Mouse (Mus musculus) telencephalon, adult 2 months (tissue): ENCODE results near the gene Nosip.
"Not testable (repeated sequence)": the region's sequence is repeated elsewhere in the genome, so short reads cannot be mapped to it uniquely, and the experiment has no call there.

Experiments
- DNase-seq: peaks from one replicate; pipeline ENCODE4 v3.0.0-alpha.2; 2011; ENCODE audit warnings: low read depth, low spot score

The Nosip gene

DNA sequence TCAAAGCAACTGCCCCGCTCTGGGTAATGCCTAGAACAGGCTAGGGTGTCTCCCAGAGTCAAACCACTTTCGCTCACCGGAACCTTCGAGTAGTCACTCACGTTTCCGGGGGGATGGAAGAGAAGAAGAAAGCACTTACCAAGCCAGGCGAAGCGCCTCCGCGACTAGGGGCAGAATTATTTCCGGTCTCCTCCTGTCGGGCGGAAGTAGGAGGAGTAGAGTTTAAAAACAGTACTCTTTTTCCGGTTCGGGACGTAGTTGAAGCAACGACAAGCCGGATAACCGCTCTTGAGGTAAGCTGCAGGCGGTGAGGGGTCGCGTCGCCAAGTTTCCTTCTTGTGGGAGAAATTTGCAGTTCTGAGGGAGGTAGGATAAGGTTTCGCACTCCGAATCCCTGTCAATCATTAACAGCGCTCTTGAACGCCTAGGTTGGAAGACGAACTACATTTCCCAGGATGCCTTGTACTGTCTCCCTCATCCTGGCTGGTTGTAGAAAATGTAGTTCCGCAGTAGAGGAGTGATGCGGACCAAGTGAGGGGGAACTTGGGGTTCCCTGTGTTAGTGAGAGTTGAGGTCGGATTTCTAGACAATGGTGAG lies at the start of gene Nosip, which contains the start of gene Prrg2:
Nosip (plus strand) TSS at position 191 of the 597 bp plus-strand sequence.
Prrg2 (minus strand) TSS at position 439 of the 597 bp plus-strand sequence.
- DNase-seq, result peak; percentile 99

DNA sequence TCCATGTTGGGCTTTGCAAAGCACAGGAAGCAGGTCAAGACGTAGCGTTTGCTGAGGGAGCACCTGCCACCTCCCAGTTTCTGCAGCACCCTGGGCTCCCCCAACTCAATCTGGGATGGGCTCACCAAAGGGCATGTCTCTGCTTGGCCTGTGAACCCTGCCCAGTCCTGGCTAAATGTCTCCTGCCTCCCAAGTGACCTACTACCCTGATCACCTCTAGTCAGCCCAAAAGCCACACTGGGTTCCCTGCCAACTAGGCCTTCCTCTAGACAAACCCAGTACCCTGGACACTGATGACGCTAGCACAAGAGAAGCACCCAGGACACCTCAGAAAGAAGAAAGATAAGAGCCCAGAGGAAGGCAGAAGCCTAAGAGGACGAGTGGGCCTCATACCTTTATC lies 49.4 kb upstream of the Nosip start:
- no peak for DNase-seq

DNA sequence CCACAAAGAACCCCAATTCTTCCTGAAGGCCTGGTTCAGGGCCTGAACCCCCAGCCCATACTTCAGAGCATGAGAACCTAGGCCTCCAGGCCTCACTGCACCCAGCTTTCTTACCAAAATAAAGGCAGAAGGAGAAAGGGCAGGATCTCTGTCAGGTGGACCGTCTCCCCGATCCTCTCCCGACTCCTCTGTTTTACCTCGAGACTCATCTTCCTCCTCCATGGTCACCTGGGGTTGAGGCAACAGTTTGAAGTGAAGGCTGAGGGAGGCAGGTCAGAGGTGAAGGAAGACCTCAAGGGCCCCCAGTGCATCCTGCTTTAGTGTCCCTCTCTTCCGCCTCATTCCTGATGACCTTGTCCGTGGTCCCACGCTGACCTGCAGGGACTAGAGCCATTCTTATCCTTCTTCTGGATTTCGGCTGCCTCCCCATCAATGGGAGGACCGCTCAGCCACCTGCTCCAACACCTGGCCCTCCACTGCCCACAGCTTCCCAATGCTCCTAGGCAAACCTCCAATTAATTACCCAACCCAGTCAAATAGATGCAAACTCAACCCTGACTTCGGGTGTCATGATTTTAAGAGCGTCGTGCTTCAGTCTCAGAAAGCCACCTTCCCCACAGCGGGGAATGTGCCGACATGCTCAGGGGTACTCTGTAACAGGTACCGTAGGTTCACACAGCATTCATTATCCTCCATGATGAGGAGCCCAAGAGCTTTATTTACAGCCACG lies 48.7 kb upstream of the Nosip start:
- DNase-seq, result no peak

DNA sequence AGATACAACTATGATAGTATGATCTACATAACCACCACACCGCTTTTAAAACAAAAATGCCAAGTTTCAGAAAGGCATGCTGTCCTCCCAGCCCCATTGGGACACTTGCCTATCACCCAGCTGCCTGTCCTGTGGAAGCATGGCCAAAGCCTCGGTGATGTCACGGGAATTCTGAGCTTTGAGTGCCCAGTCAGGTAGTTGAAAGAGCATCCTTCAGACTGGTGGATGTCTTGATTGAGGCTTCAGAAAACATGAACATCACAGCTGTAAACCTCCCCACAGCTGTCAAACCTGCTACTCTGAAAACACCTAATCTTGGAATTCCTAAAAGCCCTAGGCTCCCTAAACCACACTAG lies 48.2 kb upstream of the Nosip start:
- no peak for DNase-seq

DNA sequence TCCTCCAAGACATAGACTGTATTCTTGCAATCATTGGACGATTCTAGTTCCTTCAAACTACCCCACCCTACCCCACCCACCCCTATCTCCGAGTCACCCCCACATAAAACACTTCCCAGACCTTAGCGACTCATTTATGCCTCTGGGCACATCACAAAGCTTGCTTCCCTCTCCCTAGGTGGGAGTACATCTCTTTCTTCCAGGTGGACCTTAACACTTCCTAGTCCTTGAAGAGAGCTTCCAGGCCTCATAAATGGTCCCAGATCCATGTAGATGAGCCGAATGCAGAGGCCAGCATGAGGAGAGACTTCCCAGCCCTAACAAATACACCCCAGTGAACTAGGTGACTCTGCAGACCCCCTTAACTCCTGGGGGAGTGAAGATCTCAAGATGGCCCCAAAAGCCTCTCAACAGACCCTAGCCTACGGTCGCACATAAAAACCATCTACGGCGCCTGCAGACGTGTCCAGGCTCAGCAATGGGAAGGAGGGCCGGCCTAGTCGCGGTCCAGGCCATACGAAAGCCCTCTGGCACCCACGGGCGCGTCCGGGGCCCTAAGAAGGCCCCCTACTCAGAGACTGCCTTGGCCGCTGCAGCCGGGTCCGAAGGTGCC lies 46.8 kb upstream of the Nosip start:
- no peak for DNase-seq

DNA sequence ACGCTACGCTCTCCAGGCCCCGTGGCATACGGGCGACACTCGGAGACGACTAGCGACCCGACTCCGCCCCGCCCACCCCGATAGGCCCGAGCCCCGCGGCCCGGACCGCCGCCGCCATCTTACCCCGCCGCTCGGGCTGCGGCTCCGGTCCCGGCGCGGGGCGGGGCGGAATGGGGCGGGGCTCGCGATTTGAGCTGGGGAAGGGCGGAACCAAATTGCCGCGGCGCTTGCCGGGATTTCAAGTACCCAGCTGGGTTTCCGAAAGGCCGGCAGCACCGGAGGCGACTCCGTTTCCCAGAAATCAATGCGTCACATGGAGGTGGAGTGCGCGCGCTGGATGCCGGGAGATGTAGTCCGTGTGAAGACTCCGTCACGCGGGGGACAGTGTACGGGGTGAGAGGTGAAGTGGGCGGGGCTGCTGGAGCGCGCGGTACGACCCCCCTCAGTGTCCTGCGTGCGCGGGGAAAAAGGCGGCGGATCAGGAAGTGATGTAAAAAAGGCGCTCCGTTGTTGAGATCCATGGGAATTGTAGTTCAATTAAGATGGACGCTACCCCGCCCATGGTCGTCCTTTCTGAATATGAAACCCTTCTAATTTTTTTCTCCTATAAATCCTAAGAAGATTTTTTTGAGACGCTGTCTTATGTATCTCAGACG lies 46.1 kb upstream of the Nosip start, which contains the start of gene Scaf1:
Scaf1 (minus strand) TSS at position 407 of the 656 bp plus-strand sequence.
- peak; percentile 99 for DNase-seq

DNA sequence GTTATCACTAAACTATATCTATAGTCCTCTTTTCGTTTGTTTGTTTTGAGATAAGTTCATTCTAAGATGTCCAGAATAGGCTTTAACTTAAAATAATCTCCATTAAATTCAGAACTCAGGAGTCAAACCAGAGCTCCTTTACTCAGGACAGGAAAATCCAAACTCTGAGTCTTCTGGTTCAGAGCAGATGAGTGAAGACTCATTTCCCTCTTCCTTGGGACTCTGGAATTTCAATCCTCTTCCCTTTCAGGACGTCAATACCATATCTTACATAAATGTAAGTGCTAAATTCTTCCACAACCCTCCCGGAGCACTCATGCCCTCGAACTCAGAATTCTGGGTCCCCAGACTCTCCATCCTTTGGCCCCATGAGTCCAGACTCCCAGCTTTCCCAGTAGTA lies 45.5 kb upstream of the Nosip start:
- DNase-seq, result no peak

DNA sequence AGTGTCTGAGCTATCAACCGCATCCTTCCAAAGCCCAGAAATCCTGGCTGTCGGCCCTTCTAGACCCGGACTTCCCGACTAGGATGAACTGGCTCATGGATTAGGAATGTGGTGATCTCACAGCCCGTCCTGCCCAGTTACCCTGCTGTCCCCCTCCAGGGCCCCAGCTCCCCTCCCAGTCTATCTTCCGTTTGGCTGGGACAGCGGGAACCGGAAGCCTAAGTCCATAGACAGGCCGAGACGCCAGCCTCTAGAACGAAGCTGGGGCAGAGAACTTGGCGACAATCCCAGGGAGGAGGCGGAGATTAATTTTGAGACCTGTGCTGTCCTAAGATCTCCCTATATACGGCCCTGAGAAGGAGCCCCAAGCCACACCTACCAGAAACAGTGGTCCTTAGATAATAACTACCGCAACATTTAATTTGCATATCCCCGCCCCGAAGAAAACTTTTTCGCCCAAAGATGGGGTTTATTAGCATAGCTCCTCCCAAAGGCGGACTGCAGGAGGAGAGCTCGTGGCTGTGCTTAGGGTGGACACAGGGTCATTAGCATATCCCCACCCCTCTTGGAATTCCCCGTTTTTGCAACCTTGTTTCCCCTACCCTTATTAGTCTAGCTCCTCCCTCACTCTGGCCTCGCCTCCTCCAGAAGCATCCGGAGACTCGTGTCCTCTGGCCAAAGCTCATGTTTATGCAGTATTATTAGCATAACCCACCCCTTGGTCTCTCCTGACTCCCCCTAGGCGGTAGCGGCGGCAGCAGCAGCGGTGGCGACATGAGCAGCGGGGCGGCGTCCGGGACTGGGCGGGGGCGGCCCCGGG lies 44.8 kb upstream of the Nosip start, which contains the start of gene Rras:
Rras (plus strand) TSS at position 720 of the 820 bp plus-strand sequence.
- peak; percentile 96 for DNase-seq

DNA sequence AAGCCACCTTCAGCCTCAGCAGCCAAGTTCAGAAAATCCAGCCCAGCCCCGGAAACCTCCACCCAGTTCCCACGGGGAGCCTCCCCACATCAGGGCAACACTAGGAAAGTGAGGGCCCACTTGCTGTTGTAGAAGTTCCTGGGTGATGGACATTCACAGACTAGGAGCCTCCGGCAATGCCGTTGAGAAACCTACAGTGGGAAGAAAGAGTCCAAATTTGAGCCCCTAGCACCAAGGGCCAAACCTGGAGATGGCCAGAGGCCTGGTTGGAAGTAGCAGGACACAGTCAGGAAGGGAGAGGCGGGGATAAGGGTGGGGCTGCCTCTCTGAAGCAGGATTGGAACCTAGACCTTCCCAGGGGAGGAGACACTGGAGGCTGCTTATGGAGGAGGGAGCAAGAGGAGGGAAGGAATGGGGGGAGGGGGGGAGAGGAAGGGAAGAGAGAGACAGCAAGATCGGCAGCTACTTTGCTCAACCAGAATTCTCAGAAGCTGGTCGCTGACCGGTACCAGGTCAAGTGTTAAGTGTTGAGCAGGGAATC lies 43.1 kb upstream of the Nosip start:
- peak; percentile 31 for DNase-seq

DNA sequence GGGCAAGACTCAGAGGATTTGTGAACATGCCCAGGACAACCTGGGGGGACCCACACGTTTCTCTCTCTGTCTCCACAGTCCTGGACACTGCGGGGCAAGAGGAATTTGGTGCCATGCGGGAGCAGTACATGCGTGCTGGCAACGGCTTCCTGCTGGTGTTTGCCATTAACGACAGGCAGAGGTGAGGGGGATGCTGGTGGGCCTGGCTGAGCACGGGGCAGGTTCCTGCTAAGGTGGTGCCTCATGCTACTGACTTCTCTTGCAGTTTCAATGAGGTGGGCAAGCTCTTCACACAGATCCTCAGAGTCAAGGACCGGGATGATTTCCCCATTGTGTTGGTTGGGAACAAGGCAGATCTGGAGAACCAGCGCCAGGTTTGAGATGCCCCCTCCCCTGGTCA lies 42.0 kb upstream of the Nosip start:
- DNase-seq, result no peak

DNA sequence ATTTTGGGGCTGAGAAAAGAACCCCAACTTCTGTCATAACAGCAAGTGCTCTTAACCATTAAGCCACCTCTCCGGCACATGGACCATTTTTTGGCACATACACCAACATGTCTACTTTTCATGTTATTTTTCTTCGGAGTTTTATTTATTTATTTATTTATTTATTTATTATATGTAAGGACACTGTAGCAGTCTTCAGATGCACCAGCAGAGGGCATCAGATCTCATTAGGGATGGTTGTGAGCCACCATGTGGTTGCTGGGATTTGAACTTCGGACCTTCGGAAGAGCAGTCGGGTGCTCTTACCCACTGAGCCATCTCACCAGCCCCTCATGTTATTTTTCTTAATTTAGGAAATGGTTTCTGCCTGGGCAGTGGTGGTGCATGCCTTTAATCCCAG lies 38.5 kb upstream of the Nosip start:
- DNase-seq, result not testable (repeated sequence)

DNA sequence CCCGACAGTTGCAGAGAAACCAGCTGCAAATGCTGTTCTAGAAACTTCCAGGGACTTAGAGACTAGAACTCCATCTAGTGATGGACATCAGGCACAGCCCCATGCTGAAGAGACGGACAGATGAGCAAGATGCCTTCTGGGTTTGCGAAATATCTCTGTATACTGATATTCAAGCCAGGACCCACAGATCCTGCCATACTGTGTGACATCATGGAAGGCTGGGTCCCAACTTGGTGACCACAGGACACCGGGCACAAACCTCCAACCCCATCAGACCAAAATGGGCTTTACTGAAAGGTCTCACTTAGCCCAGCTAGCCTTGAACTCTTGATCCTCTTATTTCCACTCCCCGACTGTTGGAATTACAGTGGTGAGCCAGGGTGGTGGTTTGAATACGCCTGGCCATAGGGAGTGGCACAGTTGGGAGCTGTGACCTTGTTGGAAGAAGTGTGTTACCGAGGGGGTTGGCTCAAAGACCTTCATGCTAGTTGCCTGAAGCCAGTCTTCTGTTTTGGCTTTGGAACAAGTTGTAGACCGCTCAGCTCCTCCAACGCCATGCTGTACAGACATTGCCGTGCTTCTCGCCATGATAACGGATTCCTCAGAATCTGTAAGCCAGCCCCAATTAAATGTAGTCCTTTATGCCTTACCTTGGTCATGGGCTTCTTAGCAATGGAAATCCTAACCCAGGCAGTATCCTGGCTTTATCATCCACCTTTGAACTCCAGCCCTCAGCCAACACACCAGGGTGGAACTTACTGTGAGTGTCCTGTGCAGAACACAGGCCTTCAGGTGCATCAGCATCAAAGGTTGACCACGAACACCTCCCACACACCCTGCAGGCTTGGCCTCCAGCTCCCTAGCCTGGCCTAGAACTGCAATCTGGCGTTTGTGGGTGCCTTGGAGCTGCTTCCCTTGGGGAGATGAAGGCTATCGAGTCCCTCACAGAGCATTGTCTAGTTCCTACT lies 37.7 kb upstream of the Nosip start:
- no peak for DNase-seq

DNA sequence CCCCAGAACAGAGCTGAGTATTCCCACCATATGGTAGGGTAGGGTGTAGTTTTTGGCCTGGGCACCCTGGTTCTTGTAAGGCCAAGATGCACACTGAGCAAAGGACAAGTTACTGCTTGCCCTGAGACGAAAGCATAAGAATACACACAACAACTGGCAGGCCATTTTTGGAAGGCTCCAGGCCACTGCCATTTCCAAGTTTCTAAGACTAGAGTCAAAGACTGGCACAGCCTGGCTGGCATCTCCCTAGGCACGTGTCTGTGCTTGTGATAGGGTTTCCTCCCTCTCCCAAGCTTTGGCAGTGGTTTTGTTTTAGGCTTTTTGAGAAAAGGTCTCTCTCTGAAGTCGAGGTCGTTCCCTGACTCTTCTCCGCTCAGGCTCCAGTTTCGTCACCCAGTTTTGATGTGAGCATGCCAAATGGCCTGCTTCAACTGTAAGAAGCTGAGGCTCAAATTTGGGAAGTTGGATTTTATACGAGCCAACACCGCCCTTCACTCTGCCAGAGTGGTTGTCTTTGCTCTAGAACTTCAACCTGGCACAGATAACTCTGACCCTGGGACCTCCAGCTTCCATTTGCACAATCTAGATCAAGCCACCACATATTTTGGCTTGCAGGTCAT lies 36.5 kb upstream of the Nosip start:
- no peak for DNase-seq

DNA sequence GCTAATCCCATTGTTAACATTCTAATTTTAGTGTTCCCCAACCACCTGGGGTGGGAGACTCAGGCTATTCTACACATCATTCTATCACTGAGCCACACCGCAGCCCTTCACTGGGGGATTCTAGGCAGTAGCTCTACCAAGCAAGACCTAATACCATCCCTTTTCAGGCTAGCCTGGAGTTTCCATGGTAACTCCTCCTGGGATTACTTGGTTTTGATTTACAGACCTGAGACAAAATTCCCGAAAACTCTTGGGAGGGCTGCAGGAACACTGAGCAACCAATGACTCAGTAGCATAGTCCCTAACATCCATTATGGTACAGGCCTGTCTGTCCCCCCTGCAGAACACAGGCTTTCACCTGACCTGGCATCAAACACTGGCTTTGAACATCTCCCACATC lies 36.0 kb upstream of the Nosip start:
- no peak for DNase-seq

DNA sequence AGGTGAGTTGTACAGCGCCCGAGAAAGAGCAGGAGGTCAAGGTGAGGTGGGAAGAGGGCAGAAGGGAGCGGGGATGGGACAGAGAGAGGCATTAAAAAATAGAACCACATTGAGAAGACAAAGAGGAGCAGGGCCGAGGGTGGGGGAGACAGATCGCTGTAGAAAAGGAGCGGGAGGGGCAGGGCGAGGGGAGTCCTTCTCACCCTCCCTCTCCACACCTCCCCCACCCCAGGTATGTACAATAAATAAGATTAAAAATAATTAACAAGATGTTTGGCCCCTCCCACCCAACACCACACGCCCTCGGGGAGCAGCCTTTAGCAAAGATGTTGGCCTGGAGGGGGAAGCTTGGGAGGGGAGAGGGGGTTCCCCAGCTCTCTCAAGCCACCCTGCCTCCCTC lies 34.5 kb upstream of the Nosip start:
- no peak for DNase-seq

DNA sequence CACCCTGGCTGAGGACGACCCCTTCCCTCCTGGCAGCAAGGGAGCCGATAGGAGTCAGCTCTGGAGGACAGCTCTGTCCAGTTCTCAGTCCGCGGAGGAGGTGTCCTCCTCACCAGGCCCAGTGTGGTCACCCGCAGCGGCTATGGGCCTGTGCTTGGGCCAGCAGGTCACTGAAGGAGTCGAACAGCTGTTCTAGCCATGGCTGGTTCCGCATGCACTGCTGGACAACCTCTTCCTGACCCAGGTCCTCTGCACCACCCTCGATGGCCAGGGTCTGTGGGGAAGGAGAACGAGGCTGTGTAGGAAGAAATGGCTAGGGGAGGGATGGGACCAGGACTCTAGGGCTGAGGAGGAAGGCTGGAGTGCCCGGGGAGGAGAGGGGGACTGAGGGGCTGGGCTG lies 33.9 kb upstream of the Nosip start:
- DNase-seq, result no peak

DNA sequence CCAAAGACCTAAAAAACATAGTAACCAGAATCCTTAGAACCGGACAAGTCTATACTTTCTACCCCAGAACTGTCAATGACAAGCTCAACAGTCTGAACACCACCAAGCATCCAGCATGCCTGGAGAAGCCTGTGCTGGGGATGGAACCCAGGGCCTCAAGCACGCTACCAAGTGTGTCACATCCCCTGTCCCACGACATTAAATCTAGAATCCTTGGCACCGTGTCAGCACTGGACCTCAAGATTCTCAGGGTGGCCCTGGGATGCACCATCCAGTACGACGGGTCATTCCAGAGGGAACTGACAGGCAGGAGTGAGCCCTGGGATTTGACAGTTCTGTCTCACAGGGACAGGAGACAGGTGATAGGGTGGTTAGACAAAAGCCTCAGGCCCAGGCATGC lies 32.2 kb upstream of the Nosip start:
- no peak for DNase-seq

DNA sequence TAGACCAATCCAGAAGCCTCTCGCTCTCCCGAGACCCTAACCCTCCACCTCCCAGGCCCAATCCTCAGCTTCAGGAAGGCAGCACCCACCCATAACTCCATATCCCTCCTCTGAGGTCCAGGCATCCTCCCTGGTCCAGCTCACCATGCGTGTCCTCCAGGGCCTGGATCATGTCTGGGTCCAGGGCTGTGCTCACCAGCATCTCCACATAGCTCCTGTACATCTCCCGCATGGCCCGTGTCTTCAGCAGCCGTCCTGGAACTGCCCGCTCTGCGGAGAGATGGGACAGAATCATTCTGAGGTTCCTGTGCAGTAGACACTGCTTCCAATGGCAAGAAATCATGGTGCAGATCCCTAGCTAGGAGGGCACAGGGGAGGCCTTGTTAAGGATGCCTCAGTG lies 31.4 kb upstream of the Nosip start:
- DNase-seq, result no peak

DNA sequence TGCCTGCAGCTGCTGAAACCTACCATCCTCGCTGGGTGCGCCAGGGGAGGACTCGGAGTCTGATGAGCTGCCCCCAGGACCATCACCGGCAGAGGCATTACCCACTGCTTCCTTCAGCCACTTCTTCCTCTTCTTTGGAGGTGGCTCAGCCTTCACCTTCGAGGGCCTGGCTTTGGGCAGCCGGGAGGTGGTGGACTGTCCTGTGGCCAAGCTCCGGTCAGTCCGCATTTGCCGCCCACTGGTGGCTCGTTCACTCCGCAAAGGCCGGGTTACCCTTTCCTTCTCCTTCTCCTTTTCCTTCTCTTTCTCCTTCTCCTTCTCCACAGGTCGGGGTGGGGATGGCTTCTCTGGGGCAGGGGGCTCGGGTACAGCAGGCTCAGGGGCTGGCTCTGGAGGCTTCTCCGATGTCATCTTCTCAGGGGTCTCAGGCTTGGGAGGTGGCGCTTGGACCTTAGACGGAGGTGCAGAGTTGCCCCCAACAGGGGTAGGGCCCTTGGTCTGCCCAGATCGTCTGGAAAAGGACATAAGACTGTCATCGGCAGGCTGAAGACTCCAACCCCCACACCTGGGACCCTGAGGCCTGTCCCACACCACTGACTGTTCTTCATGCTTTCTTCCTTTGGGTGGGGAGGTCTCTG lies 28.4 kb upstream of the Nosip start:
- DNase-seq, result no peak
